Mouse (Mus musculus) T-helper 2 cell (primary cell): ENCODE data around the gene Bmp10.

ENCODE experiments used
- in situ Hi-C: fragments of 300-600 bp; cut with MboI, MseI; formaldehyde crosslinking; loops from one replicate; pipeline ENCODE4 v1.15.1; 2025; ENCODE audit warnings: high pct_unique_total_duplicates

The Bmp10 gene

GRCm38 (mm10) chr6:87428487-87429044, at the start of gene Bmp10:
Bmp10 (plus strand) TSS chr6:87428994.
- in situ Hi-C loops, result no loop called here

- in situ Hi-C loops, result no loop called here
Measured at GRCm38 (mm10) chr6:87383926-87384691, 44.7 kb upstream of the Bmp10 start.

- in situ Hi-C loops, result no loop called here
Measured at GRCm38 (mm10) chr6:87384761-87385160, 44.0 kb upstream of the Bmp10 start.

- in situ Hi-C loops, result no loop called here
Measured at GRCm38 (mm10) chr6:87386203-87386602, 42.6 kb upstream of the Bmp10 start.

- in situ Hi-C loops, result no loop called here
Measured at GRCm38 (mm10) chr6:87386681-87387080, 42.1 kb upstream of the Bmp10 start.

- in situ Hi-C loops, result no loop called here
Measured at GRCm38 (mm10) chr6:87388877-87389276, 39.9 kb upstream of the Bmp10 start, which contains the start of gene Gkn3. Gkn3 (minus strand) TSS chr6:87388935.

- in situ Hi-C loops, result no loop called here
Measured at GRCm38 (mm10) chr6:87389455-87389989, 39.3 kb upstream of the Bmp10 start.

- in situ Hi-C loops, result no loop called here
Measured at GRCm38 (mm10) chr6:87393466-87394205, 35.2 kb upstream of the Bmp10 start.

- in situ Hi-C loops, result loop anchor here (5.0 kb wide), 1 partner anchor 58 kb away; no protein-coding TSS in a partner anchor
Measured at GRCm38 (mm10) chr6:87394783-87395182, 34.0 kb upstream of the Bmp10 start.

GRCm38 (mm10) chr6:87399137-87399536, 29.7 kb upstream of the Bmp10 start:
- in situ Hi-C loops, result loop anchor here (5.0 kb wide), 1 partner anchor 53 kb away; no protein-coding TSS in a partner anchor

- in situ Hi-C loops, result loop anchor here (5.0 kb wide), 1 partner anchor 52 kb away; no protein-coding TSS in a partner anchor
Measured at GRCm38 (mm10) chr6:87399886-87400566, 28.8 kb upstream of the Bmp10 start.

- in situ Hi-C loops, result no loop called here
Measured at GRCm38 (mm10) chr6:87401456-87401855, 27.3 kb upstream of the Bmp10 start.

GRCm38 (mm10) chr6:87412011-87412410, 16.8 kb upstream of the Bmp10 start:
- in situ Hi-C loops, result no loop called here

- in situ Hi-C loops, result no loop called here
Measured at GRCm38 (mm10) chr6:87422304-87422703, 6.5 kb upstream of the Bmp10 start.

- in situ Hi-C loops, result no loop called here
Measured at GRCm38 (mm10) chr6:87424037-87424816, 4.6 kb upstream of the Bmp10 start.

- in situ Hi-C loops, result no loop called here
Measured at GRCm38 (mm10) chr6:87426954-87427353, 1.8 kb upstream of the Bmp10 start.

GRCm38 (mm10) chr6:87427616-87428015, 1.2 kb upstream of the Bmp10 start:
- in situ Hi-C loops, result no loop called here

GRCm38 (mm10) chr6:87435791-87436190, 7.0 kb downstream of the Bmp10 start:
- in situ Hi-C loops, result no loop called here

- in situ Hi-C loops, result no loop called here
Measured at GRCm38 (mm10) chr6:87436745-87437144, 8.0 kb downstream of the Bmp10 start.

GRCm38 (mm10) chr6:87443253-87443652, 14.5 kb downstream of the Bmp10 start:
- in situ Hi-C loops, result no loop called here

- in situ Hi-C loops, result no loop called here
Measured at GRCm38 (mm10) chr6:87445222-87445621, 16.4 kb downstream of the Bmp10 start.
